In genomic region chr4:117858794-117859193, GRCm38 (mm10) we compare ENCODE assay signal across 8 mouse cellular contexts. TPM values are rescaled to one million over a fixed set of nuclear protein-coding genes. Genes with fewer than 3 reads are reported as not detected.
A peak's percentile ranks its signal among the peaks of the same experiment; 100 is the strongest.
DNase-seq lines count a peak whose midpoint lies in the region; ATAC-seq and TF ChIP-seq lines count a peak whose summit lies in the region.

No protein-coding gene starts in this region.

- ATAC-seq in frontal cortex, adult (ENCODE audit: low TSS enrichment), result peak; percentile 38

- TF ChIP-seq CTCF in layer of hippocampus, adult 2 months (conservative IDR thresholded peaks at IDR 0.05), result peak; percentile 84

- no peak overlapping the region for H3K4me3 ChIP-seq in layer of hippocampus, adult 2 months

- peak overlapping the region; percentile 36; the same call in 1 of the 2 replicates for H3K27ac ChIP-seq in layer of hippocampus, adult 2 months

- DNase-seq in frontal cortex, postnatal 14 days (ENCODE audit: low spot score in 2 of 2), result no peak
- DNase-seq in 416B (ENCODE audit: low read depth), result peak; percentile 48
- DNase-seq in adrenal gland, postnatal 25 days, result peak; percentile 79
- DNase-seq in gastrocnemius, postnatal 10 days, result peak; percentile 81
- peak; percentile 65 to 82 for DNase-seq in layer of hippocampus, adult 2 months (ENCODE audit: low spot score in 2 of 2)
- DNase-seq in lung, postnatal 4 days, result peak; percentile 73 to 83
- DNase-seq in thymus, postnatal 0 days (ENCODE audit: low spot score), result peak; percentile 29

RNA-seq across cellular contexts. Expression of gene Ccdc24, which starts 13.6 kb away (rescaled TPM):
- total RNA-seq in adrenal gland, postnatal 25 days (2021), result 0.79 TPM in 1 of 2 replicates, not detected in the other
- under 1 TPM; 0.70 to 0.81 TPM for total RNA-seq in gastrocnemius, postnatal 10 days (2021)
- total RNA-seq in layer of hippocampus, adult 2 months (2021), result 1 to 10 TPM in 1 of 2 experiments, under 1 TPM in 1; 0.79 to 2.0 TPM
- polyA plus RNA-seq in thymus, postnatal 0 days (2015; fragmentation: Nextera tagmentation; extraction: Ambion mirVana), result 0.08 and 0.33 TPM in 2 replicates

RNA-seq across cellular contexts. Expression of gene Slc6a9, which starts 24.5 kb away (rescaled TPM):
- 17.2 and 18.3 TPM in 2 replicates for total RNA-seq in adrenal gland, postnatal 25 days (2021)
- total RNA-seq in gastrocnemius, postnatal 10 days (2021), result 1 to 10 TPM; 5.6 to 6.7 TPM
- total RNA-seq in layer of hippocampus, adult 2 months (2021), result 10 to 100 TPM; 32.2 to 33.2 TPM
- 1.4 and 2.6 TPM in 2 replicates for polyA plus RNA-seq in thymus, postnatal 0 days (2015; fragmentation: Nextera tagmentation; extraction: Ambion mirVana)

RNA-seq across cellular contexts. Expression of gene B4galt2, which starts 24.5 kb away (rescaled TPM):
- 12.6 and 18.6 TPM in 2 replicates for total RNA-seq in adrenal gland, postnatal 25 days (2021)
- total RNA-seq in gastrocnemius, postnatal 10 days (2021), result 10 to 100 TPM; 12.3 to 15.0 TPM
- total RNA-seq in layer of hippocampus, adult 2 months (2021), result 10 to 100 TPM; 58.6 to 61.3 TPM
- 1.3 and 1.7 TPM in 2 replicates for polyA plus RNA-seq in thymus, postnatal 0 days (2015; fragmentation: Nextera tagmentation; extraction: Ambion mirVana)

RNA-seq across cellular contexts. Expression of gene Atp6v0b, which starts 28.3 kb away (rescaled TPM):
- 231 and 241 TPM in 2 replicates for total RNA-seq in adrenal gland, postnatal 25 days (2021)
- 10 to 100 TPM; 60.6 to 74.5 TPM for total RNA-seq in gastrocnemius, postnatal 10 days (2021)
- 100 to 1,000 TPM; 411 to 424 TPM for total RNA-seq in layer of hippocampus, adult 2 months (2021)
- 215 TPM in 2 replicates for polyA plus RNA-seq in thymus, postnatal 0 days (2015; fragmentation: Nextera tagmentation; extraction: Ambion mirVana)

RNA-seq across cellular contexts. Expression of gene Dph2, which starts 33.0 kb away (rescaled TPM):
- 10.6 and 14.2 TPM in 2 replicates for total RNA-seq in adrenal gland, postnatal 25 days (2021)
- total RNA-seq in gastrocnemius, postnatal 10 days (2021), result 1 to 10 TPM; 3.1 to 3.3 TPM
- 10 to 100 TPM; 10.1 to 12.1 TPM for total RNA-seq in layer of hippocampus, adult 2 months (2021)
- polyA plus RNA-seq in thymus, postnatal 0 days (2015; fragmentation: Nextera tagmentation; extraction: Ambion mirVana), result 20.4 and 22.5 TPM in 2 replicates

Comparison
In these comparisons a context has a peak if more than half of its experiments do, and no peak if none do; other contexts are left out.
1. DNase-seq: peak in 416B (single experiment), adrenal gland, postnatal 25 days (single experiment), gastrocnemius, postnatal 10 days (single experiment), layer of hippocampus, adult 2 months (2 of 2), lung, postnatal 4 days (2 of 2) and thymus, postnatal 0 days (single experiment); none in frontal cortex, postnatal 14 days (0 of 2).